Mouse (Mus musculus) neural tube, embryonic 12.5 days (tissue): ENCODE results near the gene Nfya. TPM values are rescaled to one million over a fixed set of nuclear protein-coding genes. Genes with fewer than 3 reads are reported as not detected.
"Not testable (repeated sequence)": the region's sequence is repeated elsewhere in the genome, so short reads cannot be mapped to it uniquely, and the experiment has no call there.

Experiments
- ATAC-seq: fragments of 200-750 bp; cut with Nextera tagmentation; 2 replicates; pipeline ENCODE4 v1.8.0; 2017; ENCODE audit warnings: low read depth, mild to moderate bottlenecking, moderate TSS enrichment, moderate library complexity; ENCODE audit not compliant: low FRiP score
- H3K27ac ChIP-seq: fragments of 300-500 bp; sonication (generic); 2 replicates; pipeline ENCODE4 v1.5.1; 2016
- H3K27me3 ChIP-seq: fragments of 300-500 bp; sonication (generic); replicated peaks from 2 replicates; pipeline ENCODE4 v1.6.1; 2016; ENCODE audit warnings: mild to moderate bottlenecking
- H3K36me3 ChIP-seq: fragments of 300-500 bp; sonication (generic); 2 replicates; pipeline ENCODE4 v1.6.1; 2016; ENCODE audit warnings: mild to moderate bottlenecking
- H3K4me1 ChIP-seq: fragments of 300-500 bp; sonication (generic); 2 replicates; pipeline ENCODE4 v1.6.1; 2016
- H3K4me2 ChIP-seq: fragments of 300-500 bp; sonication (generic); replicated peaks from 2 replicates; pipeline ENCODE4 v1.6.1; 2016; ENCODE audit warnings: mild to moderate bottlenecking
- H3K4me3 ChIP-seq: fragments of 300-500 bp; sonication (generic); 2 replicates; pipeline ENCODE4 v1.5.1; 2016
- H3K9ac ChIP-seq: fragments of 300-500 bp; sonication (generic); 2 replicates; pipeline ENCODE4 v1.6.1; 2016; ENCODE audit warnings: mild to moderate bottlenecking
- H3K9me3 ChIP-seq: fragments of 300-500 bp; sonication (generic); 2 replicates; pipeline ENCODE4 v1.6.1; 2016; ENCODE audit warnings: mild to moderate bottlenecking
- WGBS: fragments of 180-500 bp; shearing (Covaris S2); methylation state at CpG from one replicate; pipeline ENCODE4 v1.1.7; 2016; 5-methylcytosine and 5-hydroxymethylcytosine counted together
- polyA plus RNA-seq: library from polyadenylated mRNA; unstranded; fragments of >200 nt; fragmentation: Nextera tagmentation; extraction: Ambion mirVana; gene quantifications from 2 replicates; pipeline ENCODE4 v1.2.1, GENCODE M21; 2016

Nfya gene
- polyA plus RNA-seq, 1 experiment from 2014 or later = 17.4 TPM

GRCm38 (mm10) chr17:48372987-48373386, 36.7 kb downstream of the Nfya start:
- WGBS = 82% methylated on average over 8 of the region's 8 CpGs
- Histone ChIP-seq H3K36me3 (no peaks in the 10 kb centered on the region), H3K9ac (no peak overlapping the region), H3K9me3 (no peaks in the 10 kb centered on the region), H3K27ac (no peak overlapping the region), H3K27me3 (no peaks in the 10 kb centered on the region), H3K4me2 (no peak overlapping the region), H3K4me3 (no peak overlapping the region), H3K4me1 (no peaks in the 10 kb centered on the region)
- no peak for ATAC-seq

DNA sequence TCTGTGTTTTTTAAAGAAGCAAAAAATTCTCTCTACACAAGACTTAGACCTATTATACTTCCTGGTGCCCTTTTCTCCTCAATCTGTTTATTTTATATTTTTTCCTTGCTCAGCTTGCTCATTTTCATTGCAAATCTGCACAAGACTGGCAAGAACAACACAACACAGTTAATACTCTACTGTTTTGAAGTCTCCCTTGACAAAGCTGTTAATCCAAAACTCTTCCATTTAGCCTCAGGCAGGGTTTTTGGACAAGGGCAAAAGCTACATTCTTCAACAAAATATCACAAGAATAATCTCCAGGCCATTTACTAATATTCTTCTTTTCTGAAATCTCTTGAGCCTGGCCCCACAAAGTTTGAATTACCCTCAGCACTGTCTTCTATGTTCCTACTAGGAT, 38.1 kb downstream of the Nfya start:
- Histone ChIP-seq H3K27ac (no peak overlapping the region), H3K4me3 (no peak overlapping the region), H3K4me1 (no peaks in the 10 kb centered on the region), H3K36me3 (no peaks in the 10 kb centered on the region), H3K27me3 (no peaks in the 10 kb centered on the region), H3K9ac (no peak overlapping the region), H3K4me2 (no peak overlapping the region), H3K9me3 (no peaks in the 10 kb centered on the region)
- no peak for ATAC-seq

DNA sequence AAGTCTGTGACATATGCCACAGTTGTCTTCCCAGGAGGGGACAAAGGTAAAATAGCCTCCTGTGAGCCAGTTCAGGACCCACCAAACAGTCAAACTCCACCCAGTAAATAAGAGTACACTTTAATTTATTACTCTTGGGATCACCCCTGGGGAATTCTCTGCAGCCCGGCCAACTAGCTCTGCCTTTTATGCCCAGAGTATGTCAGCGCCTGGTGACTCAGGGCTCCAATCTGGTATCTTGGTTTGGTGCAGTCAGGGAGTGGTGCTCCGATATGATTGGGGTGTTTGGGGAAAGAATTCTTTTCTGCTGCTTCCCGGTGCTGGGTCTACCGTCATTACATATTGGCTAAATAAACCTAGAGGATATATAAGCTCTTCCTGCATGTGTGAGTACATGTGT, 42.9 kb downstream of the Nfya start:
- H3K27me3 ChIP-seq = no peaks in the 10 kb centered on the region
- H3K9me3 ChIP-seq = no peaks in the 10 kb centered on the region
- no peak overlapping the region for H3K4me2 ChIP-seq
- H3K27ac ChIP-seq = no peak overlapping the region
- no peak overlapping the region for H3K4me3 ChIP-seq
- H3K4me1 ChIP-seq = no peaks in the 10 kb centered on the region
- ATAC-seq = no peak
- H3K9ac ChIP-seq = no peak overlapping the region
- no peaks in the 10 kb centered on the region for H3K36me3 ChIP-seq
- 73% methylated on average over 5 of the region's 5 CpGs for WGBS

DNA sequence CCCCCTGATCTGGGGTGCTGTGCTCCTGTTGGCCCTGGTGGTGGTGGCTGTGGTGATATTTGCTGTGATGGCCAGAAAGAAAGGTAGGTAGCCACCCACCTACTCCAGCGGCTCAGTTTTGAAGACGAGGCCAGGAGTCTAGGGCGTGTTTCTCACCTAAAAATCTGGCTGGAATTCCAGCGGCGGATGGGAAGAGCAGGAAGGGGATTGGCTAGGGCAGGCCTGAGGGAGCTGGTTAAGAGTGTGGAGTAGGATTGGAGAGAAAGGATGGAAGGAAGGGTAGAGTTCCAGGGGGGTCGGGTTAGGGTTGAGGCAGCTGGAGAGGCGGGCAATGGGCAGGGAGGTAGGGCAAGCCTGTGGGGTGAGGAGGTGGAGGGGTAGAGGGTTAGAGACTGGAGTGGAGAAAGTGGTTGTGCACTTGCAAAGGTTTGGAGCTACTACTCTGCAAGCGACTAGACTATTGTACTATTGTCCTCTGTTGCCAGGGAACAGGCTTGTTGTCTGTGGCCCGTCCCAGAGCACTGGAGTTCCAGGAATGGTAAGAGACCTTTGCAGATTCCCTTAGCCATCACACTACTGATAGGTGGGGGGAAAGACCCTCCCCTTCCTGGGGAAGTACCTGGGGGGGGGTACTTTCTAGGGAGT, 44.1 kb downstream of the Nfya start:
- Histone ChIP-seq H3K36me3 (no peaks in the 10 kb centered on the region), H3K4me2 (no peak overlapping the region), H3K27ac (no peak overlapping the region), H3K9me3 (no peaks in the 10 kb centered on the region), H3K9ac (no peak overlapping the region), H3K4me3 (no peak overlapping the region), H3K27me3 (no peaks in the 10 kb centered on the region), H3K4me1 (no peaks in the 10 kb centered on the region)
- WGBS = 73% methylated on average over 9 of the region's 9 CpGs
- no peak for ATAC-seq

DNA sequence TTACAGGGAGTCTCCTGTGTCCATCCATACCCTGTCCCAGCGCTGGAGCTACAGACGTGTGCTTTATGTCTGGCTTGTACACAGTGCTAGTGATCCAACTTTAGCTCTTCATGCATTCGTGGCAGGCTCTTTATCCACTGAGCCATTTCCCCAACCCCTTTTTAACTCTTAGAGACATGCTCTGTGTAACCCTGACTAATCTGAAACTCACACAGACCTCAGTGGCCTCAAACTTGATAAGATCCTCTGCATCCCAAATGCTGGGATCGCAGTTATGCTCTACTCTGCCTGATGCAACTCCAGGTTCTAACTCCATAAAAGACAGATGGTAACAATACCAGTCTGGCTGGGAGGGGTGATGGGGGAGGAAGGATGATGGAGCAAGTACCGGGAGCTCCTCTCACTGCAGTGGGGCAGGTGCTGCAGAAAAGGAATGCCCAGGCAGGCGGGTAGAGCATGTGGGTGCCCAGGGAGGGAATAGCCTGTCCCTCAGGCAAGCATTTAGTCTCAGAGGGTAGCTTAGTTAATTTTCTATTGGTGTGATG, 46.2 kb downstream of the Nfya start:
- H3K27ac ChIP-seq = no peak overlapping the region
- ATAC-seq = no peak
- no peaks in the 10 kb centered on the region for H3K27me3 ChIP-seq
- no peak overlapping the region for H3K4me2 ChIP-seq
- no peak overlapping the region for H3K4me3 ChIP-seq
- no peak overlapping the region for H3K9ac ChIP-seq
- 78% methylated on average over 6 of the region's 6 CpGs for WGBS
- H3K4me1 ChIP-seq = no peaks in the 10 kb centered on the region
- no peaks in the 10 kb centered on the region for H3K9me3 ChIP-seq
- no peaks in the 10 kb centered on the region for H3K36me3 ChIP-seq

DNA sequence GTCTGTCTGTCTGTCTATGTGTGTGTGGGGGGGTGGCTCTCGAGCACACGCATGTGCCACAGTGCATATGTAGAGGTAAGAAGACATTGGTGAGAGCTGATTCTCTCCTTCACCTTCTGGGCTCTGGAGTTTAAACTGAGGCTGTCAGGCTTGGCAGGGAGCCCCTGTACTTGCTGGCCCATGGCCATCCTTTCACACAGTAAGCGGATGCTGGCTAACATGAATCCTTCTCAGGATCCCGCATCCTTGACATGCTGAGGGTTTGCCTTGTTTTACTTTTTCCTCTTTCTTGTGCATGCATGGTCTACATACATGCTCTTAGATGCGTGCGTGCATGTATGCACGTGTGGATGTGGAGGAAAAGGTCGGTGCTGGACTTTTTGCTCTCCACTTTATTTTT, 46.7 kb downstream of the Nfya start:
- Histone ChIP-seq H3K36me3 (no peaks in the 10 kb centered on the region), H3K4me1 (no peaks in the 10 kb centered on the region), H3K4me2 (no peak overlapping the region), H3K27me3 (no peaks in the 10 kb centered on the region), H3K4me3 (no peak overlapping the region), H3K9me3 (no peaks in the 10 kb centered on the region), H3K27ac (no peak overlapping the region), H3K9ac (no peak overlapping the region)
- no peak for ATAC-seq
- WGBS = 93% methylated on average over 8 of the region's 8 CpGs

- no peak for ATAC-seq
- Histone ChIP-seq H3K9me3 (no peaks in the 10 kb centered on the region), H3K4me3 (no peak overlapping the region), H3K27ac (no peak overlapping the region), H3K4me1 (no peaks in the 10 kb centered on the region), H3K36me3 (no peaks in the 10 kb centered on the region), H3K9ac (no peak overlapping the region), H3K4me2 (no peak overlapping the region), H3K27me3 (no peaks in the 10 kb centered on the region)
- 89% methylated on average over 3 of the region's 3 CpGs for WGBS
These were observed 47.4 kb downstream of the Nfya start for GRCm38 (mm10) chr17:48362346-48362745.

DNA sequence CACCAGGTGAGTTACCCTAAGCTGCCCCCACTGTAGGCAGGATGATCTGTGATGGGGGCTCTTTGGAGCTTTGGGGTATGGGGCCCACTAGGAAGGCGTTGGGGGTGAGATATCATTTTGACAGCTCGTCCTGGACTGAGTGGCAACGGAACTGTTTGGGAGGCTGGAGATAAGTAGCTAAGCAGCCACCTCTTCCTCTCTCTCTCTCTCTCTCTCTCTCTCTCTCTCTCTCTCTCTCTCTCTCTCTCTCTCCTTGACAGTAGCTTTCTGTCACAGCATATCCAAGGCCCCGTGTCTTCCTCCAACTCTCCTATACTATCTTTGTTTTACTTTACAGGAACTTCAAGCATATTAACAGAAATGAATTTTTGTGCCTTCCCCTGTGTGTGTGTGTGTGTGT, 49.2 kb downstream of the Nfya start:
- H3K27ac ChIP-seq = no peak overlapping the region
- no peaks in the 10 kb centered on the region for H3K27me3 ChIP-seq
- 79% methylated on average over 4 of the region's 4 CpGs for WGBS
- no peaks in the 10 kb centered on the region for H3K9me3 ChIP-seq
- H3K4me2 ChIP-seq = no peak overlapping the region
- H3K4me3 ChIP-seq = no peak overlapping the region
- H3K9ac ChIP-seq = no peak overlapping the region
- no peak for ATAC-seq
- no peaks in the 10 kb centered on the region for H3K4me1 ChIP-seq
- H3K36me3 ChIP-seq = no peaks in the 10 kb centered on the region

GRCm38 (mm10) chr17:48359616-48360015, 50.1 kb downstream of the Nfya start, which contains the start of gene Treml1:
Treml1 (plus strand) TSS chr17:48359916.
- Histone ChIP-seq H3K27me3 (no peaks in the 10 kb centered on the region), H3K4me3 (no peak within 1 kb of the TSS), H3K9me3 (no peaks in the 10 kb centered on the region), H3K36me3 (no peaks in the 10 kb centered on the region), H3K9ac (no peak within 1 kb of the TSS), H3K4me2 (no peak within 1 kb of the TSS), H3K27ac (no peak within 1 kb of the TSS), H3K4me1 (no peaks in the 10 kb centered on the region)
- ATAC-seq = no peak
- 85% methylated on average over 7 of the region's 7 CpGs for WGBS

DNA sequence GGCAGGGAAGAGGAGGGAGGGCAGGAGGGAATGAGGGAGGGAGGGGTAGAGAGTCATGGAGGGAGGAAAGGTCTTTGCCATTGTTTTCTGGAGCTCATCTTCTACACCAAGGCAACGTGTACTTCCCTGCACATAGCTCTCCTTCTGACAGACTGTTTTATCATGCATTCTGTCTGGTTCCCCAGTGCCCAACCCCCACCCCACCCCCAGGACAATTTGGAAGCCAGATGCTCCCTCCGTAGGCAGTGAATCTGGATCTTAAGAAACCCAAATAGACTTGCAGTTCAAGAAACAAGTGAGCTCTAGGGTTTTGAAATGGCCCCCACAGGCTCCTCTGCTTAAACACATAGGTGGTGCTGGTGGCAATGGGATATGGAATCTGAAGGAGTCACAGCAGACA, 51.8 kb downstream of the Nfya start:
- H3K4me3 ChIP-seq = no peak overlapping the region
- no peak overlapping the region for H3K27ac ChIP-seq
- WGBS = 54% methylated on average over 2 of the region's 2 CpGs
- no peaks in the 10 kb centered on the region for H3K36me3 ChIP-seq
- no peak overlapping the region for H3K9ac ChIP-seq
- no peak for ATAC-seq
- H3K4me2 ChIP-seq = no peak overlapping the region
- H3K27me3 ChIP-seq = no peaks in the 10 kb centered on the region
- no peaks in the 10 kb centered on the region for H3K9me3 ChIP-seq
- no peaks in the 10 kb centered on the region for H3K4me1 ChIP-seq

GRCm38 (mm10) chr17:48355822-48356221, 53.9 kb downstream of the Nfya start:
- Histone ChIP-seq H3K9me3 (no peaks in the 10 kb centered on the region), H3K4me2 (no peak overlapping the region), H3K4me1 (no peaks in the 10 kb centered on the region), H3K27me3 (no peaks in the 10 kb centered on the region), H3K27ac (no peak overlapping the region), H3K9ac (no peak overlapping the region), H3K4me3 (no peak overlapping the region), H3K36me3 (no peaks in the 10 kb centered on the region)
- ATAC-seq = no peak
- WGBS = 92% methylated on average over 3 of the region's 3 CpGs

- H3K9ac ChIP-seq, H3K27ac ChIP-seq, H3K4me1 ChIP-seq, H3K9me3 ChIP-seq, H3K27me3 ChIP-seq, ATAC-seq, H3K4me3 ChIP-seq, H3K36me3 ChIP-seq, H3K4me2 ChIP-seq: not testable (repeated sequence)
- 70% methylated on average over 7 of the region's 7 CpGs for WGBS
These were observed 56.7 kb downstream of the Nfya start for GRCm38 (mm10) chr17:48352976-48353375.

DNA sequence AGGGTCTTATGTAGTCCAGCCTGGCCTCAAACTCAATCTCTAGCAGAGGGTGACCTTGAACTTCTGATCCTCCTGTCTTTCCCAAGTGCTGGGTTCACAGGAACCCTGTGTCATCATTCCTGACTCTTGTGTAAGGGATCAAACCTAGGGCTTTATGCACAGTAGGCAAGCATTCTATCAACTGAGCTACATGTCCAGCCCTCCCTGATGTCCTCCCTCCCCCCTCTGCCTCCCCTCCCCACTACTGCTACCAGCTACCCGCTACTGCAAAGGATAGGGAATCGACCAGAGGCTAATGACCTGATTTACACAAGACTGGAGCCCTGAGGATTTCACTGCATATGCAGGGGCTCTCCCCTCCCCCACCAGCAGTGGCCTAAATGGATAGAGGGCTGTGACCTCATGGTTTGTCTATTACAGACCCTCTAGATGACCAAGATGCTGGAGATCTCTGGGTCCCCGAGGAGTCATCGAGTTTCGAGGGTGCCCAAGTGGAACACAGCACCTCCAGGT, 59.0 kb downstream of the Nfya start:
- H3K9ac ChIP-seq = no peak overlapping the region
- H3K9me3 ChIP-seq = no peaks in the 10 kb centered on the region
- H3K4me2 ChIP-seq = no peak overlapping the region
- no peaks in the 10 kb centered on the region for H3K36me3 ChIP-seq
- H3K4me1 ChIP-seq = no peaks in the 10 kb centered on the region
- 64% methylated on average over 5 of the region's 5 CpGs for WGBS
- ATAC-seq = no peak
- H3K27me3 ChIP-seq = no peaks in the 10 kb centered on the region
- no peak overlapping the region for H3K27ac ChIP-seq
- no peak overlapping the region for H3K4me3 ChIP-seq
